Mouse (Mus musculus): ENCODE measurements at regions not wholly inside any gene's neighbourhood (a gene's known extent, or its start where the extent isn't known, plus 50 kb on each side); places are given as distances from the start of the nearest gene placed in this dataset.

DNA sequence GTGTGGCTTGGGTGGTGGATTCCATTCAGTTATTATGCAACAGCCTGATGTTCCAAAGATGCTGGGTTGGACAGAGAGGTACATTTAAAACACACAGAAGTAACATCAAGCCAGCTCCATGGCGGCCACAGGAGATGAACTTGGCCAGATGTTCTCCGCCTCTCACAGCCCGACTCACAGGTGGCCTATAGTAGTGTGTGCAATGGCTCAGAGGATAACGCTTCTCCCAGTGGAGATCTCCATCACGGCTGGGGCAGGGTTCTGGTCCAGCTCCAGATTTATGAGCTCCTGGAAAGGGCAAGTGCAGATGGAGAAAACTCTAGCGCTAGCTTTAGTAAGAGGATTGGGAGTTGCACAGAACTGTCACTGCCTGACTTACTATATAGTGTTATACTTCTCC is 319.5 kb upstream of the Fam92a start:
- no peak for TF ChIP-seq POLR2A (IDR thresholded peaks at IDR 0.05; ENCODE audit: borderline replicate concordance, control insufficient read depth, low read depth, low read length)
- no peak for TF ChIP-seq CTCF (IDR thresholded peaks at IDR 0.05; ENCODE audit: control insufficient read depth, insufficient read depth, low read length)

Measured in bone marrow, adult 2 months (tissue).